Mouse (Mus musculus): ENCODE measurements around the gene Tssk2. TPM values are rescaled to one million over a fixed set of nuclear protein-coding genes. Genes with fewer than 3 reads are reported as not detected.

The Tssk2 gene
- polyA plus RNA-seq, 1 experiment from 2014 or later: 0.13 TPM

DNA sequence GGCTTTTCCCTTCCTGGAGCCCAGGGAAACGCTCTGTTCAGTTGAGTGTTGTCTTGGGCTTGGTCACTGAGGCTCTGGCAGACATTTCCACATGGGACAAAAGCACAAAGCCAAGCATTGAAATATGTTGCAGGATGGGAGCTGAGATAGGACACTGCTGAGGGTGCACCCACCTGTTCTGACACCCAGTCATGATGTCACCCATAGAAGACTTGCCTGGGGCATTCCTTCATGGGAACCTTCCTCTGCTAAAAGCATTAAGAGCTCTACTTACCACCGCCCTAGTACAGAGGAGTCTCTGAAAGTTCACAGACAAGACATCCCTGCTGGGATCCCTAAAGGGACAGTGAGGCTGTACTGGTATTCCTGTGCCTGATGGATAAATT is 8.1 kb upstream of the Tssk2 start:
- H3K4me2 ChIP-seq (ENCODE audit: low read length): peak overlapping the region; percentile 95
- ATAC-seq: no peak
- WGBS: 42% methylated on average over 2 of the region's 2 CpGs
- H3K27ac ChIP-seq (ENCODE audit: low read depth, low read length): peak overlapping the region; percentile 94; the same call in 1 of the 2 replicates
- 0 out of 2 replicates have a peak, but pooled peaks cover 6% of the 10 kb centered on the region for H3K36me3 ChIP-seq (ENCODE audit: control insufficient read depth, insufficient read depth, low read length)
- peak overlapping the region; percentile 97 for H3K4me3 ChIP-seq (ENCODE audit: low read depth, low read length)
- DNase-seq (ENCODE audit: low spot score): no peak
- peaks cover 16% of the 10 kb centered on the region for H3K4me1 ChIP-seq (ENCODE audit: control insufficient read depth, insufficient read depth, low read length)
- no peaks in the 10 kb centered on the region for H3K27me3 ChIP-seq (replicated peaks; ENCODE audit: control insufficient read depth, insufficient read depth, low read length)
- H3K9ac ChIP-seq (ENCODE audit: low read length): peak overlapping the region; percentile 99
- no peaks in the 10 kb centered on the region for H3K9me3 ChIP-seq (replicated peaks; ENCODE audit: control insufficient read depth, low read length)

DNA sequence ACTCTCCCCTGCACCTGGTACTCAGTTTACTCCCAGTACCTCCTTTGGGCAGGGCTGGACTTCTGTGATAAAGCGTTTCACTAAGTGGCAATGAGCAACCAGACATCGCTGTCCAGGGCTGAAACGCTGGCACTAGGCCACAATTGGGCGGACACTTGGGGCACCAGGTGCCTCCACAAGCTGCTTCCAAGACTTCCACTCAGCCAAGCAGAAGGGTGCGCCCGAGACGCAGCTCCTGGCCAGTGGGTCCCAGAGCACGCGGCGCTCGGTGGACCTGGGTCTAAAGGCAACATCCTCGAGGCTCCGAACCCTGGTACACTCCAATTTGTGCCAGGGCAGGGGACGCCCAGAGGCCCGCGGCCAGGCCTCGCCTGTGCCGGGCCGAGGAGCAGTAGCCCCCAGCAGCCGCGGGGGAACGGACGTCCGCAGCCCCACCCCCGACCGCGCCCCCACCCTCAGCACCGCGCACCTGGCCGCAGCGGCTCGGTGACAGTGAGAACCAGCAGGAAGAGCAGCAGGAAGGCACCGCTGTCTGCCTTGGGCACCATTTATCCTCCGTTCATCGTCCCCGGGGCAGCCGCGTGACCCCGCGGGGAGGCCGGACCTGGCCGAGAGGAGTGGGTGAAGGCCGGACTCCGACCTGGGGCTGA is 7.4 kb upstream of the Tssk2 start:
- H3K27me3 ChIP-seq (replicated peaks; ENCODE audit: control insufficient read depth, insufficient read depth, low read length): no peaks in the 10 kb centered on the region
- H3K27ac ChIP-seq (ENCODE audit: low read depth, low read length): peak overlapping the region; percentile 94
- H3K4me3 ChIP-seq (ENCODE audit: low read depth, low read length): peak overlapping the region; percentile 97
- H3K4me1 ChIP-seq (ENCODE audit: control insufficient read depth, insufficient read depth, low read length): peaks cover 16% of the 10 kb centered on the region
- DNase-seq (ENCODE audit: low spot score) (peak; percentile 71), ATAC-seq (peak; percentile 64)
- H3K4me2 ChIP-seq (ENCODE audit: low read length): peak overlapping the region; percentile 95
- 0 out of 2 replicates have a peak, but pooled peaks cover under 1% of the 10 kb centered on the region for H3K36me3 ChIP-seq (ENCODE audit: control insufficient read depth, insufficient read depth, low read length)
- H3K9ac ChIP-seq (ENCODE audit: low read length): peak overlapping the region; percentile 99
- under 1% methylated on average over 43 of the region's 44 CpGs for WGBS
- no peaks in the 10 kb centered on the region for H3K9me3 ChIP-seq (replicated peaks; ENCODE audit: control insufficient read depth, low read length)

DNA sequence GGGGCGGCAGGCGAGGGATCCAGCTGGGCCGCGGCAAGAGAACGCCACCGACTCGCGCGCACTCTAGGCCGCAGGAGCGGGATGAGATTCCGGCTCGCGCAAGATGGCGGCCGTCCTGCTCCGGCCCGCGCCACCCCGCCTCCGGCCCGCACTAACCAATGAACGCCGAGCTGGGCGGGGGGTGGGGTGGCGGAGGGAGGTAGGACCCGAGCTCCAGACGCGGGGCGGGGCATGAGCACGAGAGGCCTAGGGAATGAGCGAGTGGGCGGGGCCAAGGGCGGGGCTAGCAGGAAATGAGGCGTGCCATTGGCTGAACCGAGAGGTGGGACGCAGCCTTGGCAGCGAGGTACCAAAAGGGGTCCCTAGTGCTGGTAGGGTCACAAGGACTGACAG is 6.9 kb upstream of the Tssk2 start, which contains the start of gene Gm20518:
TSS of gene Gm20518 (minus strand) at position 105 of the 393 bp plus-strand sequence.
- under 1% methylated on average over 30 of the region's 38 CpGs for WGBS
- Histone ChIP-seq H3K9me3 (replicated peaks; ENCODE audit: control insufficient read depth, low read length) (no peaks in the 10 kb centered on the region), H3K27ac (ENCODE audit: low read depth, low read length) (peak within 1 kb of the TSS; percentile 94), H3K4me3 (ENCODE audit: low read depth, low read length) (peak within 1 kb of the TSS; percentile 97), H3K4me1 (ENCODE audit: control insufficient read depth, insufficient read depth, low read length) (peaks cover 16% of the 10 kb centered on the region), H3K4me2 (ENCODE audit: low read length) (peak within 1 kb of the TSS; percentile 95), H3K9ac (ENCODE audit: low read length) (peak within 1 kb of the TSS; percentile 99), H3K36me3 (ENCODE audit: control insufficient read depth, insufficient read depth, low read length) (no peaks in the 10 kb centered on the region), H3K27me3 (replicated peaks; ENCODE audit: control insufficient read depth, insufficient read depth, low read length) (no peaks in the 10 kb centered on the region)
- DNase-seq (ENCODE audit: low spot score) (peak; percentile 99), ATAC-seq (peak; percentile 97)

DNA sequence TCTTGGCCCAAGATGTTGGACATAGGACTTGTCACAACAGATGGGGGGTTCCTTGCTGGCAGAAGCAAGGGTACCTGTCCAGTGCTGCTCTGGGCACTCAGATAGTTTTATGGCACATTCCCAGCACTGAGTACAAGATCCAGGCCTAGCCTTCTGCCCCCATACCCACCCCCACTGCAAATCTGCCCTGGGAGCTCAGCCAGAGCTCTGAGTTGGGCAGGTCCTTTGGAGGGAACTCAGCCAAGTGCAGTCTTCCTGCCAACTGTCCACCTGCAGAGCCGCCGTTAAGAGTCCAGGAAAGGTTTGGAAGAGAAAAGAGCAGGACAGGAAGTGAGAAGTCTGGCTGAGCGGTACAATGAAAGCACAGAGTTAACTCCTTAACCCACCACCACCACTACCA is 5.8 kb upstream of the Tssk2 start:
- ATAC-seq (no peak), DNase-seq (ENCODE audit: low spot score) (no peak)

DNA sequence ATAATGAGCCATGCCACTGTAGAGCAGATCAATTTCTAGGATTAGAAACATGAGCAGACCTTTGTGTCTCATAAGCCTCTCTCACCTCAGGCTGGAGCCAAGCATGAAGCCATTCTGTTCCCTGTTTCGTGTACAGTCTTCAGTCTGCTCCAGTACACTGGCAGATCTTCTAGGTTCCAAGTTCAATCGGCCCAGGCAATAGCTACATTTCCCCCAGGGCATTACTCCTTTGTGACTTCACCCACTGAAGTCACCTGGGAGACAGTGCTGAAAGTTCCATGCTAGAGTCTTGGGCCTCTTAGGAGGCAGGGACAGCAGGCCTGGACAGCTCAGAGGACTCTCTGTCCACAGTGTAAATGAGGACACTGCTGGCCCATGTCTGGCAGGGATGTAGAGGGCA is 4.5 kb upstream of the Tssk2 start, which contains the start of gene Tssk1:
TSS of gene Tssk1 (plus strand) at position 301 of the 400 bp plus-strand sequence.
- no peak within 1 kb of the TSS for H3K27ac ChIP-seq (ENCODE audit: low read depth, low read length)
- H3K4me1 ChIP-seq (ENCODE audit: control insufficient read depth, insufficient read depth, low read length): peaks cover 14% of the 10 kb centered on the region
- no peaks in the 10 kb centered on the region for H3K27me3 ChIP-seq (replicated peaks; ENCODE audit: control insufficient read depth, insufficient read depth, low read length)
- ATAC-seq: no peak
- H3K9ac ChIP-seq (ENCODE audit: low read length): no peak within 1 kb of the TSS
- WGBS: 90% methylated on average over 2 of the region's 2 CpGs
- no peak within 1 kb of the TSS for H3K4me2 ChIP-seq (ENCODE audit: low read length)
- no peaks in the 10 kb centered on the region for H3K9me3 ChIP-seq (replicated peaks; ENCODE audit: control insufficient read depth, low read length)
- no peak for DNase-seq (ENCODE audit: low spot score)
- no peak within 1 kb of the TSS for H3K4me3 ChIP-seq (ENCODE audit: low read depth, low read length)
- peaks cover 9% of the 10 kb centered on the region for H3K36me3 ChIP-seq (ENCODE audit: control insufficient read depth, insufficient read depth, low read length)

More for the DNA sequence above, 5.8 kb upstream of the Tssk2 start:
- WGBS: 58% methylated on average over 3 of the region's 3 CpGs
- Histone ChIP-seq H3K9me3 (replicated peaks; ENCODE audit: control insufficient read depth, low read length) (no peaks in the 10 kb centered on the region), H3K27ac (ENCODE audit: low read depth, low read length) (no peak overlapping the region), H3K4me3 (ENCODE audit: low read depth, low read length) (no peak overlapping the region), H3K4me2 (ENCODE audit: low read length) (no peak overlapping the region), H3K36me3 (ENCODE audit: control insufficient read depth, insufficient read depth, low read length) (0 out of 2 replicates have a peak, but pooled peaks cover 3% of the 10 kb centered on the region), H3K4me1 (ENCODE audit: control insufficient read depth, insufficient read depth, low read length) (peaks cover 14% of the 10 kb centered on the region), H3K27me3 (replicated peaks; ENCODE audit: control insufficient read depth, insufficient read depth, low read length) (no peaks in the 10 kb centered on the region), H3K9ac (ENCODE audit: low read length) (no peak overlapping the region)

- H3K9me3 ChIP-seq (replicated peaks; ENCODE audit: control insufficient read depth, low read length): no peaks in the 10 kb centered on the region
- no peak overlapping the region for H3K27ac ChIP-seq (ENCODE audit: low read depth, low read length)
- H3K36me3 ChIP-seq (ENCODE audit: control insufficient read depth, insufficient read depth, low read length): peaks cover 29% of the 10 kb centered on the region
- no peaks in the 10 kb centered on the region for H3K27me3 ChIP-seq (replicated peaks; ENCODE audit: control insufficient read depth, insufficient read depth, low read length)
- DNase-seq (ENCODE audit: low spot score) (no peak), ATAC-seq (no peak)
- no peak overlapping the region for H3K4me3 ChIP-seq (ENCODE audit: low read depth, low read length)
- no peak overlapping the region for H3K9ac ChIP-seq (ENCODE audit: low read length)
- peaks cover 3% of the 10 kb centered on the region; the same call in 1 of the 2 replicates for H3K4me1 ChIP-seq (ENCODE audit: control insufficient read depth, insufficient read depth, low read length)
- no peak overlapping the region for H3K4me2 ChIP-seq (ENCODE audit: low read length)
These were observed 2.3 kb upstream of the Tssk2 start for GRCm38 (mm10) chr16:17896091-17896490.

- Histone ChIP-seq H3K9me3 (replicated peaks; ENCODE audit: control insufficient read depth, low read length) (no peaks in the 10 kb centered on the region), H3K4me2 (ENCODE audit: low read length) (peak within 1 kb of the TSS; percentile 71)
- under 1% methylated on average over 35 of the region's 35 CpGs for WGBS
These were observed 12.7 kb downstream of the Tssk2 start, which contains the start of gene Ess2 for GRCm38 (mm10) chr16:17911052-17911595. Ess2 (minus strand) TSS chr16:17911348.

GRCm38 (mm10) chr16:17914307-17915249 is 16.1 kb downstream of the Tssk2 start, which contains the start of gene Gsc2:
Gsc2 (minus strand) TSS chr16:17915059.
- peak within 1 kb of the TSS; percentile 32 for H3K9ac ChIP-seq (ENCODE audit: low read length)
- peaks cover 55% of the 10 kb centered on the region for H3K27me3 ChIP-seq (replicated peaks; ENCODE audit: control insufficient read depth, insufficient read depth, low read length)
- no peak within 1 kb of the TSS for H3K27ac ChIP-seq (ENCODE audit: low read depth, low read length)
- no peaks in the 10 kb centered on the region for H3K36me3 ChIP-seq (ENCODE audit: control insufficient read depth, insufficient read depth, low read length)
- under 1% methylated on average over 105 of the region's 106 CpGs for WGBS
- peaks cover 9% of the 10 kb centered on the region for H3K4me1 ChIP-seq (ENCODE audit: control insufficient read depth, insufficient read depth, low read length)
- peak; percentile 42 for DNase-seq (ENCODE audit: low spot score)
- ATAC-seq: no peak
- no peaks in the 10 kb centered on the region for H3K9me3 ChIP-seq (replicated peaks; ENCODE audit: control insufficient read depth, low read length)
- H3K4me2 ChIP-seq (ENCODE audit: low read length): peak within 1 kb of the TSS; percentile 48
- peak within 1 kb of the TSS; percentile 31 for H3K4me3 ChIP-seq (ENCODE audit: low read depth, low read length)

More at GRCm38 (mm10) chr16:17911052-17911595, 12.7 kb downstream of the Tssk2 start, which contains the start of gene Ess2:
- Histone ChIP-seq H3K27me3 (replicated peaks; ENCODE audit: control insufficient read depth, insufficient read depth, low read length) (peaks cover 42% of the 10 kb centered on the region), H3K4me3 (ENCODE audit: low read depth, low read length) (peak within 1 kb of the TSS; percentile 72), H3K4me1 (ENCODE audit: control insufficient read depth, insufficient read depth, low read length) (peaks cover 9% of the 10 kb centered on the region), H3K9ac (ENCODE audit: low read length) (peak within 1 kb of the TSS; percentile 82), H3K27ac (ENCODE audit: low read depth, low read length) (no peak within 1 kb of the TSS), H3K36me3 (ENCODE audit: control insufficient read depth, insufficient read depth, low read length) (peaks cover 33% of the 10 kb centered on the region)
- ATAC-seq (peak; percentile 97), DNase-seq (ENCODE audit: low spot score) (peak; percentile 99)

Data from forebrain, embryonic 14.5 days (tissue).